Mouse (Mus musculus): ENCODE data around the gene Epop.
A peak's percentile ranks its signal among the peaks of the same experiment; 100 is the strongest.

The Epop gene

GRCm38 (mm10) chr11:97589216-97589615 is 40.3 kb downstream of the Epop start:
- no peak for DNase-seq

- DNase-seq = peak; percentile 35 to 77
These were observed 43.6 kb downstream of the Epop start for GRCm38 (mm10) chr11:97585932-97586331.

GRCm38 (mm10) chr11:97584476-97584875 is 45.0 kb downstream of the Epop start:
- peak in 1 of 2 experiments; percentile 57 for DNase-seq

GRCm38 (mm10) chr11:97579088-97579857 is 50.2 kb downstream of the Epop start:
- DNase-seq = no peak

GRCm38 (mm10) chr11:97578286-97578685 is 51.2 kb downstream of the Epop start:
- peak; percentile 92 to 94 for DNase-seq
